Mouse (Mus musculus) WW6 (cell line): ENCODE measurements at regions not wholly inside any gene's neighbourhood (a gene's known extent, or its start where the extent isn't known, plus 50 kb on each side); places are given as distances from the start of the nearest gene placed in this dataset.

ENCODE experiments used
- DNase-seq: peaks from one replicate; pipeline ENCODE4 v3.0.0-alpha.2; 2013; ENCODE audit warnings: low read depth, low spot score

GRCm38 (mm10) chr5:104728399-104728798 lies 131.5 kb downstream of the Zfp951 start:
- DNase-seq: peak; percentile 45

- DNase-seq: peak; percentile 34
Measured at GRCm38 (mm10) chr5:104722601-104723000, 137.3 kb downstream of the Zfp951 start.

- no peak for DNase-seq
Measured at GRCm38 (mm10) chr5:104716956-104717355, 142.9 kb downstream of the Zfp951 start.
